Mouse (Mus musculus) bone marrow, adult 2 months (tissue): Measurements from ENCODE around the gene Selplg.

ENCODE experiments used
- CTCF ChIP-seq: fragments of 200-500 bp; IDR thresholded peaks from 2 replicates; pipeline ENCODE4 v1.5.1; 2011; ENCODE audit warnings: low read length, control low read depth; ENCODE audit not compliant: control insufficient read depth, insufficient read depth
- POLR2A ChIP-seq: fragments of 200-500 bp; IDR thresholded peaks from 2 replicates; pipeline ENCODE4 v1.6.1; 2011; ENCODE audit warnings: low read depth, mild to moderate bottlenecking, control low read depth, low read length, borderline replicate concordance; ENCODE audit not compliant: control insufficient read depth

DNA sequence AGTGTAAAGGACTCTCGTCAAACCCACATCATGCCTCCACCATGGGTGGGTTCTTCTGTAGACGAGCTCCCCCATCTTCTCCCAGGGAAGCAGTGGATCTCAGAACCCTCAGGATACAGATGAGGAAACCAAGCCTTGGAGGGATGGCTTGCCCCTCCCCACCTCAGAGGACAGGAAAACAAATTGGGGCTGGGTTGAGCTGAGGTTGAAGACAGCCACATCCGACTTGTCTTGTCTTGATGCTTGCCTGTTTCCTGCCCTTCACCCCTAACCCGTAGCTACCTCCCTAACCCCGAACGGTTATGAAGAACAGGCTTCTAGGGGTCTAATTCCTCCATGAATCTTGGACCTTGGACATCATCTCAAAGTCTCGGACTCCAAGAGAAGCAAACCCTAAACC lies 6.9 kb downstream of the Selplg start:
- TF ChIP-seq CTCF (no peak), POLR2A (no peak)
